Mouse (Mus musculus) CH12F3 (cell line): Measurements from ENCODE around the gene Gm884.
"Not testable (repeated sequence)": the region's sequence is repeated elsewhere in the genome, so short reads cannot be mapped to it uniquely, and the experiment has no call there.

Experiments
- in situ Hi-C: fragments of 300-500 bp; cut with MboI; formaldehyde crosslinking; loops from 2 replicates; pipeline ENCODE4 v1.14.3; 2020; ENCODE audit warnings: low sequenced_read_pairs

The Gm884 gene

DNA sequence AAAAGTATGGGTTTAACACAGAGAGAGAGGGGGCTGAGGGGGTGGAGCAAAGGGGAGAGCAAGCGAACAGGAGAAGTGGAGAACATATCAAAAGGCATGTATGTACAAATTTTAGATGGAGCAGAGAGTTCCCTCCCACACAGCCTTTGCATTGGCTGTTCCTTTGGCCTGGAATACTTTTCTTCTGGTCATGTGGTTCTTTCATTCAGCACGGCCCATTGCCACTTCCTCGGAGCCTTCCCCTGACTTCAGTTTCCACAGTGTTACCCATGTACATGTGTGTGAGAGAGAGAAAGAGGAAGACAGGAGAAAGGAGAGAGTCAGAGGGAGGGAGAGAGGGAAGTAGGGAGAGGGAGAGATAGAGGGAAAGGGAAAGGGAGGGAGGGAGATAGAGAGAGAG is 14.5 kb upstream of the Gm884 start:
- in situ Hi-C loops: no loop called here

DNA sequence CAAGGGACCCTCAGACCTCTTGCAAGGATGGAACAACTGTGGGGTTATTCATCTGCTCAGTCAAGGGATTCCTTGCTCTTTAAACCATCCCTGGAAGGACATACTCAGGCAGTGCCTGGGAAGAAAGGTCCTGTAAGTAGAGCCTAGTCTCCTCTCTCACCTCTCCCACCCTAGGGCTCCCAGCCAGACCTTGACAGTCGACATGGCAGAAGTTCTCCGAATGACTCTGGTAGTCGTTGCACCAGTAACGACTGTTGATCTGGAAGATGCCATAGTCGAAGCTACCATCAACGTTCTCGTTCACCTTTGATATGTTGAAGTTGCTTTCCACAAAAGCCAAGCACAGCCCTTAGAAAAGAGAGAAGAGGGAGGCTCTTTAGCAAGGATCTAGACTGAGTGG is 13.9 kb upstream of the Gm884 start:
- in situ Hi-C loops: no loop called here

- in situ Hi-C loops: no loop called here
Measured at GRCm38 (mm10) chr11:103627453-103627852, 6.5 kb upstream of the Gm884 start.

DNA sequence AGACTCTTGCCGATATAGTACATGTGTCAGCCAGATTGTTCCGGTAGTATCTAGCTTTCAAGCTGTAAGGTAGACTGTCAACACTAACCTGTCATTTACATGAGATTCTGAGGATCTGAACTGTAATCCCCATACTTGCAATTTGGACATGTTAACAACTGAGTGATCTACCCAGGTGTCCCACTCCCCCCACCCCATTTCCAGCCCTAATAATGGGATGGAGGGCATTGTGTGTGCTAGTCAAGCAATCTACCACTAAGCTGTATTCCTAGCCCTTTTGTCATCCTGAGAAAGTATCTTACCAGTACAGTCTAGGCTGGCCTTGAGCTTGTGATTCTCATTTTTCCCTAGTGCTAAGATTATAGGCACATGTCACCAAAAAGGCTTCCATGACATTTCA is 10.2 kb downstream of the Gm884 start:
- in situ Hi-C loops: no loop called here

DNA sequence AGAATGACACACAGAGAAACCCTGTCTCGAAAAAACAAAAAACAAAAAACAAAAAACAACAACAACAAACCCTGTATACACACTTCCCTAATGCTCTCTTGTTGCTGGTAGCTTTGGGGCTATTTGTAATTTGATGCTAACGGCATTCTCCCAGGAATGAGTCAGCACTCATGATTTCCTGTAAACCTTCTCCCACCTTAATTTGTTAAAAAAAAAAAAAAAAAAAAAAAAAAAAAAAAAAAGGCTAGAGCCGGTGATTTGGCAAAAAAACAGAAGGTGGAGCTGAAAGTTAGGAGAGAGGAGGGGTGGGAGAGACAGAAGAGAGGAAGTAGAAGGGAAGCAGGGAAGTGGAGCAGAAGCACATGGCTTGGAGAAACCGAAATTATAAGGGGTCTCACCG is 14.3 kb downstream of the Gm884 start:
- in situ Hi-C loops: no loop called here

DNA sequence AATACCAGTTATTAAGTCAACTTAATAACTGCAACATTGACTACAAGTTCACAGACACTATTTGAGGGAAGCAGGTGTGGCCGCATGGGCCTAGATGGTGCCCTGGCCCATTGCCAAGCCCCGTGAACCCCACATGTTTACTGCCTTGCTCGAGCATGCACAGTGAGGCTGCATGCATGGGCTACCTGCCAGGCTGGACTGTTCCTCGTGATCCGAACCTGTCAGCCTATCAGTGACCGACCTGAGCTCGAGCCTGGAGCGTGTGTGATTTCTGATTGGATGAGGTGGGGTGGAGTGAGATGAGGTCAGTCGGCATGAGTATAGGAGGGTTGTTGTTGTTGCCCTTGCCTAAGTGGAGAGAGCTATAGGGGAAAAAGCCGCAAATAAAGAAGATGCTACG is 42.6 kb downstream of the Gm884 start:
- in situ Hi-C loops: no loop called here

DNA sequence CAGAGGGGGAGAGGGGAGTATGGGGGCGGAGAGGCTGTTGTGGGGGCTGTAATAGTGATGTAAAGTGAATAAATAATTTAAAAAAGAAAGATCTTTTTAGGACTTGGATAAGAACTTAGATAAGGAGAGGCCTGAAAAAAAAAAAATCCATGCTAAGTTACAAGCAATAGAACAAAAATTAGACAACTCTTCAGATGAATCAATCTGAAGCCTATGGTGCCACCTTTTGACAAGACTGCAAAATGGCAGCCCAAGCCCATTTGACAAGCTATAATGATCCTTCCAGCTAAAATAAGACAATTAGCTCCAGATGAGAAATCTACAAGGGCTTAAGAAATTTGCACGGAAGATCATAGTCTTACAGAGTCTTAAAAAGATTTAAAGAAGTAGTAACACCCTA is 64.9 kb downstream of the Gm884 start:
- in situ Hi-C loops: no loop called here

DNA sequence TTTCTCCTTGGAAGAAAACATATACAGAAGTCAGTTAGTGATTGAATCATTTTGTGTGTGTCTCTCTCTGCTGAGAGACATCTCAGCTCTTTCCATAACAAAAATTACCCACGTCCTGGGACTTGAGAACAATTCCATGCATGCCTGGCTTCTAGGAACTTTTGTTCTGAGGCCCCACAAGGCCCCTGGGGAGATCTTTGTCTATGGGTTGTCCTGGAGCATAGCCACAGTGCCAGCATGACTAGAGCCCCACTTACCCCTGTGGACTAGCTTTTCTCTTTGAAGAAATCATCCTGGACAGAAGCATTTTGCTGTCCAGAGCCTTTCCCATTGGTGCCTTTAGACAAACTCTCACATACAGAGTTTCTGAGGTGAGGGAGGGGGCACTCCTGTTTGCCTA is 86.0 kb downstream of the Gm884 start:
- in situ Hi-C loops: not testable (repeated sequence)

DNA sequence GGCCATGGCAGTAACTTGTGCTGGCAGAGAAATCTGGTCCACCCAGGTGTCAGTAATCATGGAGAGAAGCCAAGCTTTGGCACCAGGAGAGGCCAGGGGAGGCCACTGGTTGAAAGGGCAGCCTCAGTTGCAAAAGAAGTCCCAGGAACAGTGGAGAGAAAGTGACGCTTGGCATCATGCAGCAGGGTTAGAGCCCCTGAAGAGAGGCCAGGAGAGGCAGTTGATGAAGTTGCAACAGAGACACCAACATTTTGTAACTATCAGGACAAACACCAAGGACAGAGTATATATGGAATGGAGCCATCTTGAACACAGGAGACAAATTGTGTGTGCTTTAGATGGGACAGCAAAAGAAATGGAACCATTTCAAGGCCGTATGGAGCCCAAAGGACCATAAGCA is 108.8 kb downstream of the Gm884 start:
- in situ Hi-C loops: no loop called here

DNA sequence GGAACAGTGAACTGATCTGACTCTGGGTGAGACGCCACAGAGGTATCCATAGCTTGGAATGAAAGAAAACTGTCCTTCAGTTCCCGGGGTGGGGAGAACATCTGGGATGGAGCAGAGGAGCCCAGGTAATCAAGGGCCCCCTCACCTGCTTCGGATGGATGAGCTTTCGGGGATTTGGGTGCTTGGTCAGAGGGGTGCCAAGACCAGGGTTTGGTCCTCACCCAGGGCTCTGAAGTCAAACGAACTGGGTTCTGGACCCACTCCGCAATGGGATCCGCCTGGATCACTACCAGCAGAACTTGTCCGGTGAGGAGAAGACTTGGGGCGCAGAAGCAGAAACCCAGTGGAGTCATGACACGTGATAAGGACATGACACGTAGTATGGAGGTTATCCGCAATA is 116.4 kb downstream of the Gm884 start, which contains the start of gene Lrrc37a:
TSS of gene Lrrc37a (minus strand) at position 101 of the 400 bp plus-strand sequence.
- in situ Hi-C loops: no loop called here
